Mouse (Mus musculus) cortical plate, adult 2 months (tissue): Measurements from ENCODE around the gene Pou1f1. TPM values are rescaled to one million over a fixed set of nuclear protein-coding genes. Genes with fewer than 3 reads are reported as not detected.

Experiments used
- H3K27ac ChIP-seq: fragments of 200-500 bp; 2 replicates; pipeline ENCODE4 v1.5.1; 2012; ENCODE audit warnings: low read length, control low read depth, inconsistent platforms; ENCODE audit not compliant: insufficient read depth
- H3K4me1 ChIP-seq: fragments of 200-500 bp; 2 replicates; pipeline ENCODE4 v1.6.1; 2011; ENCODE audit warnings: low read length; ENCODE audit not compliant: control insufficient read depth, insufficient read depth
- H3K4me3 ChIP-seq: fragments of 200-500 bp; 2 replicates; pipeline ENCODE4 v1.5.1; 2011; ENCODE audit warnings: mild to moderate bottlenecking, low read length, control low read depth; ENCODE audit not compliant: insufficient read depth
- CTCF ChIP-seq: fragments of 200-500 bp; IDR thresholded peaks from 2 replicates; pipeline ENCODE4 v1.5.1; 2011; ENCODE audit warnings: mild to moderate bottlenecking, control low read depth, low read length; ENCODE audit not compliant: insufficient read depth; ENCODE audit errors: extremely low read depth
- POLR2A ChIP-seq: fragments of 200-500 bp; IDR thresholded peaks from 2 replicates; pipeline ENCODE4 v1.6.1; 2011; ENCODE audit warnings: mild to moderate bottlenecking, low read length, control low read depth; ENCODE audit not compliant: insufficient read depth; ENCODE audit errors: extremely low read depth
- polyA plus RNA-seq: library from polyadenylated mRNA; depleted of rRNA; stranded (reverse); fragments of >200 nt; gene quantifications from 2 replicates; pipeline ENCODE4 v1.2.3, GENCODE M21; 2012

Pou1f1 gene
- polyA plus RNA-seq, 1 experiment = not detected

- Histone ChIP-seq H3K4me3 (no peak overlapping the region), H3K4me1 (no peaks in the 10 kb centered on the region; the same call in 1 of the 2 replicates), H3K27ac (no peak overlapping the region)
- TF ChIP-seq POLR2A (no peak), CTCF (peak; percentile 43; the same call in 1 of the 2 replicates)
Measured at GRCm38 (mm10) chr16:65533315-65533999, 13.1 kb downstream of the Pou1f1 start.

- no peaks in the 10 kb centered on the region for H3K4me1 ChIP-seq
- H3K27ac ChIP-seq = no peak overlapping the region
- no peak overlapping the region for H3K4me3 ChIP-seq
- no peak for TF ChIP-seq POLR2A
- no peak for TF ChIP-seq CTCF
Measured at GRCm38 (mm10) chr16:65543676-65544293, 23.5 kb downstream of the Pou1f1 start.

GRCm38 (mm10) chr16:65548960-65549359 lies 28.6 kb downstream of the Pou1f1 start:
- H3K4me3 ChIP-seq = no peak overlapping the region
- H3K27ac ChIP-seq = no peak overlapping the region
- no peak for TF ChIP-seq CTCF
- TF ChIP-seq POLR2A = no peak
- no peaks in the 10 kb centered on the region for H3K4me1 ChIP-seq

- H3K27ac ChIP-seq = no peak overlapping the region
- H3K4me3 ChIP-seq = no peak overlapping the region
- TF ChIP-seq POLR2A (no peak), CTCF (no peak)
- H3K4me1 ChIP-seq = no peaks in the 10 kb centered on the region
Measured at GRCm38 (mm10) chr16:65550814-65551213, 30.5 kb downstream of the Pou1f1 start.

- TF ChIP-seq POLR2A (no peak), CTCF (no peak)
- H3K4me1 ChIP-seq = no peaks in the 10 kb centered on the region
Measured at GRCm38 (mm10) chr16:65554267-65554666, 34.0 kb downstream of the Pou1f1 start.

GRCm38 (mm10) chr16:65557369-65557768 lies 37.1 kb downstream of the Pou1f1 start:
- no peak for TF ChIP-seq CTCF

More at GRCm38 (mm10) chr16:65554267-65554666, 34.0 kb downstream of the Pou1f1 start:
- no peak overlapping the region for H3K4me3 ChIP-seq
- H3K27ac ChIP-seq = no peak overlapping the region

GRCm38 (mm10) chr16:65559591-65559990 lies 39.3 kb downstream of the Pou1f1 start:
- H3K4me1 ChIP-seq = no peaks in the 10 kb centered on the region; the same call in 1 of the 2 replicates
- H3K4me3 ChIP-seq = no peak overlapping the region
- H3K27ac ChIP-seq = no peak overlapping the region
- TF ChIP-seq CTCF (no peak), POLR2A (no peak)

More at GRCm38 (mm10) chr16:65557369-65557768, 37.1 kb downstream of the Pou1f1 start:
- H3K27ac ChIP-seq = no peak overlapping the region
- H3K4me3 ChIP-seq = no peak overlapping the region
- no peaks in the 10 kb centered on the region; the same call in 1 of the 2 replicates for H3K4me1 ChIP-seq

GRCm38 (mm10) chr16:65560996-65561962 lies 41.0 kb downstream of the Pou1f1 start:
- no peak overlapping the region for H3K27ac ChIP-seq
- TF ChIP-seq CTCF (no peak), POLR2A (no peak)
- H3K4me1 ChIP-seq = no peaks in the 10 kb centered on the region; the same call in 1 of the 2 replicates
- peak overlapping the region; percentile 80 for H3K4me3 ChIP-seq

- H3K27ac ChIP-seq = 0 out of 2 replicates have a peak within 1 kb of the TSS, but pooled peaks have one; percentile 15
- no peaks in the 10 kb centered on the region; the same call in 1 of the 2 replicates for H3K4me1 ChIP-seq
- H3K4me3 ChIP-seq = peak within 1 kb of the TSS; percentile 80
- TF ChIP-seq CTCF = no peak
- TF ChIP-seq POLR2A = peak; percentile 83
Measured at GRCm38 (mm10) chr16:65561963-65562863, 41.9 kb downstream of the Pou1f1 start, which contains the start of gene Chmp2b. Gene Chmp2b, minus strand, starts transcription at chr16:65562726.
